Mouse (Mus musculus) fat pad, adult 2 months (tissue): ENCODE measurements at regions not wholly inside any gene's neighbourhood (a gene's known extent, or its start where the extent isn't known, plus 50 kb on each side); places are given as distances from the start of the nearest gene placed in this dataset.
A peak's percentile ranks its signal among the peaks of the same experiment; 100 is the strongest.

Experiments
- DNase-seq: peaks from one replicate; pipeline ENCODE4 v3.0.0-alpha.2; 2011; ENCODE audit warnings: low read depth, low spot score; ENCODE audit errors: extremely low read depth

GRCm38 (mm10) chr5:79679051-79679450, 1340.9 kb upstream of the Adgrl3 start:
- DNase-seq, result no peak

GRCm38 (mm10) chr5:79680321-79680720, 1339.6 kb upstream of the Adgrl3 start:
- no peak for DNase-seq

- peak; percentile 50 for DNase-seq
Measured at GRCm38 (mm10) chr5:79706631-79707030, 1313.3 kb upstream of the Adgrl3 start.

- DNase-seq, result no peak
Measured at GRCm38 (mm10) chr5:79734885-79735284, 1285.1 kb upstream of the Adgrl3 start.

GRCm38 (mm10) chr5:79784391-79784790, 1235.5 kb upstream of the Adgrl3 start:
- DNase-seq, result no peak

- DNase-seq, result no peak
Measured at GRCm38 (mm10) chr5:79826531-79826930, 1193.4 kb upstream of the Adgrl3 start.

GRCm38 (mm10) chr5:79846456-79846855, 1173.5 kb upstream of the Adgrl3 start:
- no peak for DNase-seq

- DNase-seq, result no peak
Measured at GRCm38 (mm10) chr5:79855866-79856265, 1164.1 kb upstream of the Adgrl3 start.

- DNase-seq, result no peak
Measured at GRCm38 (mm10) chr5:79900713-79901112, 1119.2 kb upstream of the Adgrl3 start.

GRCm38 (mm10) chr5:79905341-79905740, 1114.6 kb upstream of the Adgrl3 start:
- DNase-seq, result no peak
